Mouse (Mus musculus) fat pad, adult 2 months (tissue): Measurements from ENCODE around the gene Pgam1.
A peak's percentile ranks its signal among the peaks of the same experiment; 100 is the strongest.
"Not testable (repeated sequence)": the region's sequence is repeated elsewhere in the genome, so short reads cannot be mapped to it uniquely, and the experiment has no call there.

ENCODE experiments used
- DNase-seq: peaks from one replicate; pipeline ENCODE4 v3.0.0-alpha.2; 2011; ENCODE audit warnings: low read depth, low spot score; ENCODE audit errors: extremely low read depth

Gene Pgam1

GRCm38 (mm10) chr19:41908736-41909135 is 3.0 kb upstream of the Pgam1 start:
- no peak for DNase-seq

GRCm38 (mm10) chr19:41910396-41910795 is 1.3 kb upstream of the Pgam1 start:
- no peak for DNase-seq

GRCm38 (mm10) chr19:41912121-41913080 is 678 bp downstream of the Pgam1 start:
- DNase-seq: no peak

DNA sequence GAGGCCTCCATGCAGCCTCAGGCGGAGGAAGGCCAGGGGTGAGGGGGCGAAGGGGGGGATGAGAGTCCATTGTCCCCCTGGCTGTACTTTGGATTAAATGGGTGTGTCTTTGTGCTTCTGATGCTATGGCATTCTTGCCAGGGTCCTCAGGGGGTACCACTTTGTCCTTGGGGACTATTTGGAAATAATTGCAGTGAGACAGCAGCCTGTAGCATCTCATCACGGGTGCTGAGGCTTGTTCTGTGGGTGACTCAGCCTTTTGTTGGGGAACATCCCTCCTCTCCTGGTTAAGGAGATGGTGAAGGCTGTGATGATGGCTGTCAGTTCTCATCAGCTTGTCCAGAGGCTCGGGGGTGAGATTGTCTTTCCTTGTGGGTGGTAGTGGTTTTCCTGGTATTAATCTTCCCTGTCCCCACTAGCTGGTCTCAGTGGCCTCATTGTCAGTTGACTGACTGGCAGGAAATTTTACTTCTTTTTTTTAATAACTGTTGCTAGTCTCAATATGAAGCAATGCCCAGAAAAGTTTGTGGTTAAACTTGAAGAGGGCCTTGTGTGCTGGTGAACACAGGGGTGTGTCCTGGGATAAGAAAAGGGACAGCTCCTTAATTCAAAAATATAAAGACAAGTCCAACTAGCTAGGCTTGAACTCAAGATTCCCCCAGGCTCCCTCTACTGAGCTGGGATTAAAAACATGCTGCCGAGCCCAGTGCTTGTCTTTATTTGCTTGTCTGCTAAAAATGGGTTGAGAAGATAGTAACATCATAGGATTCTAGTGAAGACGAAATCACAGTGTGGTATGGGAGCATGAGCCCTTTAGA is 2.3 kb downstream of the Pgam1 start:
- no peak for DNase-seq

- DNase-seq: not testable (repeated sequence)
Measured at GRCm38 (mm10) chr19:41914592-41914882, 2.8 kb downstream of the Pgam1 start.

DNA sequence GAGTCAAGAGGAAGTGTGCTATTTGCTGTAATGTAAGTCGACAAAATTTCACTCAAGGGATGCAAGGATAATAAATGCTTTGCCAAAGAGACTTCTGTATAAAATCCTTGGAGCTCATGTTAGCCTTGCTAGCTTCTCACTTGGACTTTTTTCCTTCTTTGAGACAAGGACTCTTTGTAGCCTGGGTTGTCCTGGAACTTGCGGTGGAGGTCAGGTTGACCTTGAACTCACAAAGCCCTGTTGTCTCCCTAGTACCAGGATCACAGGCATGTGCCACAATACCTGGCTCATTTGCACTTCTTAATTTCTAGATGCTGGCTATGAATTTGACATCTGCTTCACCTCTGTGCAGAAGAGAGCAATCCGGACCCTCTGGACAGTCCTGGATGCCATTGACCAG is 3.6 kb downstream of the Pgam1 start:
- no peak for DNase-seq

GRCm38 (mm10) chr19:41916853-41917252 is 5.1 kb downstream of the Pgam1 start:
- DNase-seq: no peak

DNA sequence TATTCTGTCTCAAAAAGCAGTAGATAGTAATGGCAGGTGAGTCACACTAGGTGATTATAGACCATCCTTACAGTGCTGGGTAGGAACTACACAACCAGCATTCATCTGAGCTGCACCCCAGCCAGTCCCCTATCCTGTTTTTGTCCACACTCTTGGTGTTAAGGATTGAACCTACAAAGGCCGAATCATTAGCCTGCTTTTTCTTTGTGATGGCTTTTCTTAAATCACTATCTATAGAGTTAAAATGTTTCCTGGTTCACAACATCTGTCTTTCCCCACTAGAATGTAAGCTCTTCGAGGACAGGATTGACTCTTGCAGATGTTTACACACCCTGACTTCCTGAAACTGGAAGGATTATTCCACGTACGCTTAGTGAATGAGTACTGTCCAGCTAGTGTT is 7.7 kb downstream of the Pgam1 start:
- no peak for DNase-seq

DNA sequence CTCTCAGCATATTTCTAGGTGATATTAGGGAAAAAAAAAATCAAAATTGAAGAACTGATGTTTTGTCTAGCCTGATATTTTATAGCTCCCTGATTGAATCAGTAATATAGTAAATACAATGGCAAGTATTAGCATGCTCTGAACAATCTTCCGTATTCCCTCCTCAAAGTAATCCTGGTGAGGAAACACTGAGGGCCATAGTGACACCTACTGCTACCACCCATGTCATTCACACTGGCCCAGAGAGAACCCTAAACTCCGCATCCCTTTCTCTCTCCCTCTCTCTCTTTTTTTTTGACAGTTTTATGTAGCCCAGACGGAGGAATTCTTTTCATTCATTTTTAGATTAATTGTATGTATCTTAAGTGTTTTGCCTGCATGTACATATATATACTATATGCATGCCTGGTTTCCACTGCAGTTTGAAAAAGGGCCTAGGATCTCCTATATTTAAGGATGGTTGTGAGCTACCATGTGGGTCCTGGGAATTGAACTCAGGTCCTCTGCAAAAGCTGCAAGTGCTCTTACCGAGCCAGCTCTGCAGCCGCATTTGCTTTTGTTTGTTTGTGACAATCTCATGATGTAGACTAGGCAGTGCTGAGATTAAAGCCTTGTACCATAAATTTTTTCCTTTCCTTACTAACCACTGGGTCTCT is 8.8 kb downstream of the Pgam1 start:
- DNase-seq: no peak

GRCm38 (mm10) chr19:41932686-41933085 is 21.0 kb downstream of the Pgam1 start:
- DNase-seq: no peak

DNA sequence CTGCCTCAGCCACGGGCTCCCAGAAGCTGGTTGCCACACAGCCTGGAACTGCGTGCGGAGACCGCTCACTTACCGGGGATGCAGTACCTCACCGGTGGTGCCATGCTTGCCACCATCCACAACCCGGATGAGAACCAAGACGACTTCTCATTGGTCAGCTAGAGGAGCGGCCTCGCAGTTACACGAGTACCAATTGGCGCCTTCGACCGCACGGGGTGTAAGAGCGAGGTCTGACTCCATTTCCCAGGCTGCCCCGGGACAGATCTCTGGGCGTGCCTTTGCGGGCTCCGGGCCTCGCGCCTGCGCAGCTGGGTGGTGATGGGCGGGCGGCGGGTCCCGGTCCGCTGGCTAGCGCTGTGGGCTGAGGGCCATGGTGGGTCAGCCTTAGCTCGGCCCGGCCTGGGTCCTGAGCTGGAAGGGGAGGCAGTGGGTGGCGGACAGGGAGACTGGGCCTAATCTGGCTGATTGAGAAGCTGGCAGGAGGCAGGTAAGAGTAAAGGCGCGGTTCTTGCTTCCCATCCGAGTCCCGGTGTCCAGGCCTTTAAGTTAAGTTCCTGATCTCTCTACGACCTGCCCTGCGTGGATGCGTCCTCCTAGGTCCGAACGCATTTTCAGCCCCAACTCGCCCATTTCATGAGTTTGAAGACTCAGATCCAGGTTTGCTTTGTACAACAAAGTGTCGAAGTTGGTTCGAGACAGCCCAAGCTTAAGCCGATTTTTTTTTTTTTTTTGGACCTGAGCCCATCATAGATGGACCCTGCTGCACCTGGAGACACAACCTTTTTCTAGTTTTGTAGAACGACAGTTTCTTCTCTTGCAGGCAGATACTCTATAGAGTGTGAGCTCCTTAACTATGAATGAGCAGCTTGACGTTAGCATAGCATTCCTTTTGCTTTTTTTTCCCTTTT is 21.7 kb downstream of the Pgam1 start, which contains the start of the genes Exosc1 and Zdhhc16:
Gene Exosc1, minus strand, starts transcription at position 245 of the 908 bp plus-strand sequence.
Gene Zdhhc16, plus strand, starts transcription at position 302 of the 908 bp plus-strand sequence.
- DNase-seq: peak; percentile 74

DNA sequence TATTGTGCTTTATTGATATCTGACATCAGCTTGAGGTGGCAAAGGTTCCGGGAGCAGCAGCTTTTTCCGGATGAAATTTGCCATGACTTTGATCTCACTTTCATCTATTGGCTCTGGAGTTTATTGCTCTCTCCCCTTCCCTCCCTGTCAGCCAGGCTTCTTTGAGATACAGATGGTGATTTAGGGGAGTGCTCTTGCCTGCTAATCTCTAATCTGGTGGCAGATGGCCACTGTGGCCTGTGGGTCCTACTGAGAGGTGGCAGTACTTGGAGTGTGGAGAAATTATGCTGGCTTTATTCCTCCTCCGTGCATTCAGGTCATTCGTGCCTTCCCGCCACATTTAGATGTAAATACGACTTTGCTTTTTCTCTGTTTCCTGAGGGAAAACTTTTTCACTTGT is 22.4 kb downstream of the Pgam1 start:
- DNase-seq: no peak

GRCm38 (mm10) chr19:41935921-41936320 is 24.2 kb downstream of the Pgam1 start:
- DNase-seq: no peak

- DNase-seq: no peak
Measured at GRCm38 (mm10) chr19:41938539-41938938, 26.8 kb downstream of the Pgam1 start.

DNA sequence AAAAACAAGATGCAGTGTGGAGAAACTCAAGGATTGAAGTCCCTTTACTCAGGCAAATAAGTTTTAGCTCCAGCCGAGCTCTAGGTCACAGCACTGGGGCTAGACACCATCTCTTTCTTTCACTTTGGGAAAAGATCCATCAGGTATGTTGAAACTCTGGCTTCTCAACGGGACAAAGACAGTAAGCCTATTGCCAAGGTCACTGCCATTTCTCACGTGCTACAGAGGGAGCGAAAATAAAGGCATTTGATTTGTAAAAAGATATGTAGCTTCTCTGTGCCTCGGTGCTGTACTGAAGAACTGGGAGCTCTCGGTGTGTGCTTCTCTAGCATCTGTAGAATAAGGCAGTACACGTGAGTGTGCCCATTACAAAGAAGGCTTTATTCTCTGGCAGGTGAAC is 32.1 kb downstream of the Pgam1 start:
- DNase-seq: no peak

GRCm38 (mm10) chr19:41952287-41952686 is 40.6 kb downstream of the Pgam1 start:
- DNase-seq: no peak

GRCm38 (mm10) chr19:41953574-41953973 is 41.9 kb downstream of the Pgam1 start:
- DNase-seq: no peak
